8 mouse cellular contexts compared by ENCODE assay signal in genomic region chr8:71312700-71313099, GRCm38 (mm10). TPM values are rescaled to one million over a fixed set of nuclear protein-coding genes. Genes with fewer than 3 reads are reported as not detected.
A peak's percentile ranks its signal among the peaks of the same experiment; 100 is the strongest.
DNase-seq lines count a peak whose midpoint lies in the region; ATAC-seq and TF ChIP-seq lines count a peak whose summit lies in the region.

No protein-coding gene starts in this region.

- peak overlapping the region; percentile 36; the same call in 1 of the 2 replicates for H3K27ac ChIP-seq in layer of hippocampus, adult 2 months
- peak overlapping the region; percentile 95 for H3K27ac ChIP-seq in bone marrow macrophage, adult 2 months (ENCODE audit: insufficient read depth, low read depth, low read length)
- H3K27ac ChIP-seq in midbrain, embryonic 16.5 days (ENCODE audit: low read length), result no peak overlapping the region

- no peaks in the 10 kb centered on the region for H3K36me3 ChIP-seq in midbrain, embryonic 16.5 days (ENCODE audit: control insufficient read depth, insufficient read depth, low read length)

- ATAC-seq in midbrain, embryonic 16.5 days, result 0 out of 2 replicates have a peak, but pooled peaks have one; percentile 14

- peaks cover 60% of the 10 kb centered on the region for H3K4me1 ChIP-seq in bone marrow macrophage, adult 2 months (ENCODE audit: control insufficient read depth, insufficient read depth, low read length)
- 0 out of 2 replicates have a peak, but pooled peaks cover 3% of the 10 kb centered on the region for H3K4me1 ChIP-seq in midbrain, embryonic 16.5 days (ENCODE audit: control insufficient read depth, insufficient read depth, low read length)

- H3K4me2 ChIP-seq in midbrain, embryonic 16.5 days (ENCODE audit: low read length), result no peak overlapping the region

- TF ChIP-seq CTCF in layer of hippocampus, adult 2 months (conservative IDR thresholded peaks at IDR 0.05), result no peak
- no peak for TF ChIP-seq CTCF in bone marrow macrophage, adult 2 months (IDR thresholded peaks at IDR 0.05; ENCODE audit: low read depth, low read length)

- H3K9me3 ChIP-seq in midbrain, embryonic 16.5 days (replicated peaks; ENCODE audit: control insufficient read depth, low read length, poor library complexity, severe bottlenecking), result no peaks in the 10 kb centered on the region

- H3K27me3 ChIP-seq in midbrain, embryonic 16.5 days (ENCODE audit: control insufficient read depth, insufficient read depth, low read depth, low read length), result no peaks in the 10 kb centered on the region

- 49% methylated on average over 1 of the region's 1 CpGs for WGBS in midbrain, embryonic 16.5 days

- no peak overlapping the region for H3K9ac ChIP-seq in midbrain, embryonic 16.5 days (ENCODE audit: low read depth, low read length)

- no peak overlapping the region for H3K4me3 ChIP-seq in layer of hippocampus, adult 2 months
- no peak overlapping the region for H3K4me3 ChIP-seq in bone marrow macrophage, adult 2 months (ENCODE audit: insufficient read depth, low read length)
- no peak overlapping the region for H3K4me3 ChIP-seq in midbrain, embryonic 16.5 days (ENCODE audit: low read depth, low read length)

- DNase-seq in layer of hippocampus, adult 2 months (ENCODE audit: low spot score in 2 of 2), result no peak
- no peak for DNase-seq in layer of hippocampus, postnatal 25 days (ENCODE audit: extremely low spot score in 1 of 2, low spot score in 1 of 2)
- DNase-seq in heart, adult 8-10 months (ENCODE audit: low spot score), result peak; percentile 87
- DNase-seq in kidney, postnatal 10 days, result peak; percentile 56
- DNase-seq in thymus, postnatal 0 days (ENCODE audit: low spot score), result no peak
- no peak for DNase-seq in cerebellum, adult 8-10 months

- TF ChIP-seq POLR2A in bone marrow macrophage, adult 2 months (IDR thresholded peaks at IDR 0.05; ENCODE audit: borderline replicate concordance, low read depth, low read length), result no peak

RNA-seq across cellular contexts. Expression of gene Haus8, which starts 40.0 kb away (rescaled TPM):
- total RNA-seq in layer of hippocampus, adult 2 months (2021), result 1 to 10 TPM; 7.0 to 9.4 TPM
- 10 to 100 TPM; 13.2 TPM for total RNA-seq in layer of hippocampus, postnatal 25 days (2021)
- 77.6 and 77.8 TPM in 2 replicates for polyA plus RNA-seq in bone marrow macrophage, adult 2 months (2012; ENCODE audit: insufficient read depth, insufficient read length, missing spikeins)
- 10 to 100 TPM; 21.9 to 30.3 (median 26.9) TPM for total RNA-seq in heart, adult 8-10 months (2022)
- 65.7 and 67.9 TPM in 2 replicates for polyA plus RNA-seq in midbrain, embryonic 16.5 days (2015; fragmentation: Nextera tagmentation; extraction: Ambion mirVana)
- polyA plus RNA-seq in thymus, postnatal 0 days (2015; fragmentation: Nextera tagmentation; extraction: Ambion mirVana), result 39.3 and 48.6 TPM in 2 replicates

RNA-seq across cellular contexts. Expression of gene Myo9b, which starts 40.2 kb away (rescaled TPM):
- 10 to 100 TPM; 33.7 to 33.8 TPM for total RNA-seq in layer of hippocampus, adult 2 months (2021)
- 10 to 100 TPM; 26.8 to 35.6 TPM for total RNA-seq in layer of hippocampus, postnatal 25 days (2021)
- polyA plus RNA-seq in bone marrow macrophage, adult 2 months (2012; ENCODE audit: insufficient read depth, insufficient read length, missing spikeins), result 94.0 and 107 TPM in 2 replicates
- 10 to 100 TPM; 22.8 to 27.1 (median 24.2) TPM for total RNA-seq in heart, adult 8-10 months (2022)
- 15.5 and 17.2 TPM in 2 replicates for polyA plus RNA-seq in midbrain, embryonic 16.5 days (2015; fragmentation: Nextera tagmentation; extraction: Ambion mirVana)
- polyA plus RNA-seq in thymus, postnatal 0 days (2015; fragmentation: Nextera tagmentation; extraction: Ambion mirVana), result 16.4 and 18.7 TPM in 2 replicates

RNA-seq across cellular contexts. Expression of gene Use1, which starts 53.9 kb away (rescaled TPM):
- 100 to 1,000 TPM; 107 to 117 TPM for total RNA-seq in layer of hippocampus, adult 2 months (2021)
- 100 to 1,000 TPM; 113 TPM for total RNA-seq in layer of hippocampus, postnatal 25 days (2021)
- 131 and 149 TPM in 2 replicates for polyA plus RNA-seq in bone marrow macrophage, adult 2 months (2012; ENCODE audit: insufficient read depth, insufficient read length, missing spikeins)
- 100 to 1,000 TPM; 176 to 184 (median 181) TPM for total RNA-seq in heart, adult 8-10 months (2022)
- polyA plus RNA-seq in midbrain, embryonic 16.5 days (2015; fragmentation: Nextera tagmentation; extraction: Ambion mirVana), result 117 and 123 TPM in 2 replicates
- polyA plus RNA-seq in thymus, postnatal 0 days (2015; fragmentation: Nextera tagmentation; extraction: Ambion mirVana), result 143 and 152 TPM in 2 replicates

RNA-seq across cellular contexts. Expression of gene Ocel1, which starts 58.4 kb away (rescaled TPM):
- 10 to 100 TPM; 15.4 to 15.9 TPM for total RNA-seq in layer of hippocampus, adult 2 months (2021)
- total RNA-seq in layer of hippocampus, postnatal 25 days (2021), result 10 to 100 TPM; 15.3 to 18.5 TPM
- polyA plus RNA-seq in bone marrow macrophage, adult 2 months (2012; ENCODE audit: insufficient read depth, insufficient read length, missing spikeins), result 18.5 and 23.5 TPM in 2 replicates
- total RNA-seq in heart, adult 8-10 months (2022), result 10 to 100 TPM; 11.2 to 15.0 (median 13.9) TPM
- polyA plus RNA-seq in midbrain, embryonic 16.5 days (2015; fragmentation: Nextera tagmentation; extraction: Ambion mirVana), result 5.1 and 5.3 TPM in 2 replicates
- 17.4 and 19.2 TPM in 2 replicates for polyA plus RNA-seq in thymus, postnatal 0 days (2015; fragmentation: Nextera tagmentation; extraction: Ambion mirVana)

Comparison
In these comparisons a context has a peak if more than half of its experiments do, and no peak if none do; other contexts are left out.
1. DNase-seq: peak in heart, adult 8-10 months (single experiment) and kidney, postnatal 10 days (single experiment); none in layer of hippocampus, adult 2 months (0 of 2), layer of hippocampus, postnatal 25 days (0 of 2), thymus, postnatal 0 days (single experiment) and cerebellum, adult 8-10 months (single experiment).